Mouse (Mus musculus) erythroblast, embryonic 14.5 days (primary cell): ENCODE results near the gene Tpx2.

ENCODE experiments used
- GATA1 ChIP-seq: IDR thresholded peaks from 2 replicates; pipeline ENCODE4 v1.6.1; 2012; ENCODE audit warnings: low read length, inconsistent platforms, mixed read lengths
- TAL1 ChIP-seq: IDR thresholded peaks from 3 replicates; pipeline ENCODE4 v1.6.1; 2012; ENCODE audit warnings: low read length, inconsistent platforms, mixed read lengths

DNA sequence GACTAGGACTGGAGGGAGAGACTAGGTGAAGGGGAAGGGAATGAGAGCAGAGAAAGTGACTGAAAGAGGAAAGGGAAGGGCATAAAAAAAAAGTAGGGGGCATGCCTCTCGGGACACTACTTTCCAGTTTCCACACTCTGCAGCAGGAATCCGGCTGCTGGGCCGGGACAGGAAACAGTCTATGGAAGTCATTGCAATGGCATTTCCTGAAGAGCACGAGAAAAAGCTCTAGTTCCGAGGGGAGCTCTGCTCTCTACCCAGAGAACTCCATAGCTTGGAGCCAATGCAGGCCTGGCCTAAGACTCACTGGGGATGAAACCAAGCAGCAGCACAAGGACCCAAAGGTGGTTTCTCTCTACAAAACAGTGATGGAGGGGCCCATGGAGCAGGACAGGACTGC lies 26.7 kb upstream of the Tpx2 start:
- TF ChIP-seq GATA1 (no peak), TAL1 (no peak)
